In the genomic region with DNA sequence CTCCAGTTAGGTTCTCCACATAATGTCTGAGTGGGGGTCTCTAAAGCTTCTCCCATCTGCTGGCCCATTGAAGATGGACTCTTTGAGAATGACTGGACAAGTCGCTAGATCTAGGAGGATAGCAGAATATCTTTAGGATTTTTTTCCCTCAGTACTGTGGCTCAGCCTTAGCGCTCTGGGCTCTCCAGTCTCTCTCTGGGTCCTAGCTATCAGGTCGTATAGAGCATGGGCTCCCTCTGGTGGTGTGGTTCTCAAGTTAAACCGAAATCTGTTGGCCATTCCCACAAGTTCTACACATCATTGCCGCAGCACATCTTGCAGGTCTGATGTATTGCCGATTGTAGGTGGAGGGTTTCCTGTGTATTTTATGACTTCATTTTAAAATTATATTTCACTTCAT, we compare ENCODE assay signal across 8 mouse cellular contexts.
DNase-seq lines count a peak whose midpoint lies in the region; ATAC-seq and TF ChIP-seq lines count a peak whose summit lies in the region.

No protein-coding gene starts in this region.

- H3K9ac ChIP-seq in hindbrain, embryonic 14.5 days, result no peak overlapping the region

- peak; percentile 67 for ATAC-seq in Patski
- ATAC-seq in hindbrain, embryonic 14.5 days (ENCODE audit: low FRiP score), result peak; percentile 70; the same call in 1 of the 2 replicates

- WGBS in hindbrain, embryonic 14.5 days, result 40% methylated on average over 6 of the region's 6 CpGs

- H3K27me3 ChIP-seq in Patski, result no peaks in the 10 kb centered on the region
- H3K27me3 ChIP-seq in hindbrain, embryonic 14.5 days (ENCODE audit: control insufficient read depth, insufficient read depth, low read length), result no peaks in the 10 kb centered on the region

- no peak for DNase-seq in Patski (ENCODE audit: low read depth, low spot score)
- DNase-seq in cerebellum, adult 18-20 months, result peak; percentile 83 to 85
- peak; percentile 86 for DNase-seq in forelimb bud, embryonic 11.5 days (ENCODE audit: low read depth, low spot score)
- DNase-seq in hindbrain, embryonic 14.5 days (ENCODE audit: low spot score), result peak; percentile 71
- DNase-seq in layer of hippocampus, postnatal 14 days (ENCODE audit: low spot score in 2 of 2), result peak; percentile 69 to 83
- DNase-seq in lung, postnatal 4 days, result peak; percentile 57 to 85
- peak; percentile 80 to 87 for DNase-seq in right cerebral cortex, postnatal 10 days (ENCODE audit: low spot score in 2 of 2)
- DNase-seq in urinary bladder, postnatal 14 days (ENCODE audit: low spot score), result peak; percentile 77

- no peak overlapping the region for H3K27ac ChIP-seq in hindbrain, embryonic 14.5 days

- no peak overlapping the region for H3K4me2 ChIP-seq in hindbrain, embryonic 14.5 days (replicated peaks)

- no peak overlapping the region for H3K4me3 ChIP-seq in hindbrain, embryonic 14.5 days (replicated peaks; ENCODE audit: low read length)

- CTCF ChIA-PET in Patski (lab: Charles Lee), result interaction anchor here (0.7 to 1.7 kb wide), 4 partner anchors 9 to 318 kb away, joined by 3 to 4 read pairs (median 4); no protein-coding TSS in a partner anchor

- POLR2A ChIA-PET in Patski (lab: Charles Lee), result no interaction called here

- no peaks in the 10 kb centered on the region for H3K4me1 ChIP-seq in hindbrain, embryonic 14.5 days (replicated peaks; ENCODE audit: control insufficient read depth, insufficient read depth, low read length)

- peak; percentile 58 for TF ChIP-seq CTCF in Patski (IDR thresholded peaks at IDR 0.05)

- in situ Hi-C loops in Patski (cut with MboI; ENCODE audit: low pct_unique_long_range_greater_than_20kb), result loop anchor here (10.0 to 25.0 kb wide), 2 partner anchors 313 to 1210 kb away; no protein-coding TSS in a partner anchor

- H3K36me3 ChIP-seq in hindbrain, embryonic 14.5 days (replicated peaks; ENCODE audit: control insufficient read depth, insufficient read depth), result no peaks in the 10 kb centered on the region

- H3K9me3 ChIP-seq in hindbrain, embryonic 14.5 days (ENCODE audit: control insufficient read depth, low read length), result no peaks in the 10 kb centered on the region
